Mouse (Mus musculus) forebrain, embryonic 13.5 days (tissue): ENCODE measurements around the gene Pon2. TPM values are rescaled to one million over a fixed set of nuclear protein-coding genes. Genes with fewer than 3 reads are reported as not detected.
"Not testable (repeated sequence)": the region's sequence is repeated elsewhere in the genome, so short reads cannot be mapped to it uniquely, and the experiment has no call there.

Experiments
- ATAC-seq: fragments of 200-750 bp; cut with Nextera tagmentation; 2 replicates; pipeline ENCODE4 v1.8.0; 2017
- H3K27ac ChIP-seq: fragments of 300-500 bp; sonication (generic); 2 replicates; pipeline ENCODE4 v1.5.1; 2015; ENCODE audit warnings: inconsistent platforms, mild to moderate bottlenecking, moderate library complexity
- H3K27me3 ChIP-seq: fragments of 300-500 bp; sonication (generic); 2 replicates; pipeline ENCODE4 v1.6.1; 2015; ENCODE audit warnings: mild to moderate bottlenecking, inconsistent platforms
- H3K36me3 ChIP-seq: fragments of 300-500 bp; sonication (generic); 2 replicates; pipeline ENCODE4 v1.6.1; 2015; ENCODE audit warnings: mild to moderate bottlenecking, inconsistent platforms; ENCODE audit not compliant: poor library complexity, severe bottlenecking
- H3K4me1 ChIP-seq: fragments of 300-500 bp; sonication (generic); 2 replicates; pipeline ENCODE4 v1.6.1; 2015; ENCODE audit warnings: inconsistent platforms
- H3K4me2 ChIP-seq: fragments of 300-500 bp; sonication (generic); 2 replicates; pipeline ENCODE4 v1.6.1; 2015; ENCODE audit warnings: inconsistent platforms, mild to moderate bottlenecking, moderate library complexity
- H3K4me3 ChIP-seq: fragments of 300-500 bp; sonication (generic); 2 replicates; pipeline ENCODE4 v1.5.1; 2015; ENCODE audit warnings: mild to moderate bottlenecking, inconsistent platforms
- H3K9ac ChIP-seq: fragments of 300-500 bp; sonication (generic); 2 replicates; pipeline ENCODE4 v1.6.1; 2015; ENCODE audit warnings: mild to moderate bottlenecking, inconsistent platforms
- H3K9me3 ChIP-seq: fragments of 300-500 bp; sonication (generic); replicated peaks from 2 replicates; pipeline ENCODE4 v1.6.1; 2016; ENCODE audit warnings: inconsistent platforms
- WGBS: fragments of 180-500 bp; shearing (Covaris S2); methylation state at CpG from one replicate; pipeline ENCODE4 v1.1.7; 2015; 5-methylcytosine and 5-hydroxymethylcytosine counted together
- polyA plus RNA-seq: library from polyadenylated mRNA; unstranded; fragments of >200 nt; fragmentation: Nextera tagmentation; extraction: Ambion mirVana; gene quantifications from 2 replicates; pipeline ENCODE4 v1.2.1, GENCODE M21; 2015

Gene Pon2
- polyA plus RNA-seq, 1 experiment from 2014 or later = 26.2 TPM

DNA sequence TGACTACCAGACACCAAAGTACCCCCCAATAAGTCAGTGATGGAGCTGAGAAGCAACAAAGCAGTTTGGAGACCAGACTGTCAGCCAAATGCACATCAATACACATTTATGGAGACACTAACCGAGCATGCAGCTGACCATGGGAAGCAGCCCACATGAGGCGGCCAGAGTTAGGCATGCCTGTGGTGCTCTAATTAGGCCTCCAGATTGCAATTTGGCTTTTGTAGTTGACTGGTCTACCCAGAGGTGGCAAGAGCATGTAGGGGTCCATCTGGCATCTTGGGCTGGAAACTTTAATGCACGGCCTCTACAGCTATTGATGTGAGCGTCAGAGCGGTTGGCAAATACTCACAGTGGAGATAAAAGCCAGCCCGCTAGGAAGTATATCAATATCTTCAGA lies 52.3 kb downstream of the Pon2 start:
- no peak overlapping the region for H3K4me3 ChIP-seq
- H3K27me3 ChIP-seq = no peaks in the 10 kb centered on the region
- no peak for ATAC-seq
- H3K9me3 ChIP-seq = no peaks in the 10 kb centered on the region
- H3K9ac ChIP-seq = no peak overlapping the region
- no peak overlapping the region for H3K27ac ChIP-seq
- H3K4me2 ChIP-seq = no peak overlapping the region
- no peaks in the 10 kb centered on the region for H3K36me3 ChIP-seq
- WGBS = 83% methylated on average over 6 of the region's 6 CpGs
- no peaks in the 10 kb centered on the region for H3K4me1 ChIP-seq

DNA sequence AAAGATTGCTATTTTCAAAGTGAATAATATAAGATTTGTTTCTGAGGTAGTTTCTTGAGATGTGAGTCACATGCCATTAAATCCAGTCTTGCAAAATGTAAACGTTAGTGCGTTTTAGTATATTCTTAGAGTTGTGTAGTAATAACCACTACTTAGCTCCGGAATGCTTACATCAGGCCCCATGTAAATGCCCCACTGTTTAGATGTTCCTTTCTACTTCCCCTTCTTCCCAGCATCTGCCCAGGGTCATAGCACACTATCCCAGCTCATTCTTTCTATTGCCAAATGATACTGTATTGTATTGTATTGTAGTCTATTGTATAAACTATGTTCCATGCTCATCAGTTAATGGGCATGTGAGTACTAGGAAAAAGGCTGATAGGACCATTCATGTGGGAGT lies 59.5 kb downstream of the Pon2 start:
- Histone ChIP-seq H3K9me3 (no peaks in the 10 kb centered on the region), H3K4me1 (no peaks in the 10 kb centered on the region), H3K27ac (no peak overlapping the region), H3K4me2 (no peak overlapping the region), H3K27me3 (no peaks in the 10 kb centered on the region), H3K36me3 (no peaks in the 10 kb centered on the region), H3K9ac (no peak overlapping the region), H3K4me3 (no peak overlapping the region)
- 98% methylated on average over 3 of the region's 3 CpGs for WGBS
- no peak for ATAC-seq

DNA sequence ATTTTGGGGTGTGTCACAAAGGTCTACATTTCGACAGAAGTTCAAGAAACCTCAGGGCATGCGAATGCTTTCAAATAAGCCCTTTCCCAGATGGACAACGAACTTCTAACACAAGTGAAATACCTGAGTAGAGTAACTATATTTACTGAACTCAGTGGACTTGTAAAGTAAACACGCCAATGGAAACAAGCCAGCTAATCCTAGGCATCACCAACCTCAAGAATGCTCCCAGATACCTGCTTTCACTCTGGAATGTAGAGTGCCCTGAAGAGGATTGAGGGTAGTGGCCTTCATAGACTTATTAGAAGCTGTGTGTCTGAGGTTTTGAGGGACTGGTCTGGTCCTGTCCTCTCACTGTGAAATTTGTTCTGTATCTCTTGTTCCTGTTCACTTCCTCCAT lies 60.7 kb downstream of the Pon2 start:
- Histone ChIP-seq H3K36me3 (no peaks in the 10 kb centered on the region), H3K9me3 (no peaks in the 10 kb centered on the region), H3K27me3 (no peaks in the 10 kb centered on the region), H3K9ac (no peak overlapping the region), H3K4me3 (no peak overlapping the region), H3K27ac (no peak overlapping the region), H3K4me2 (no peak overlapping the region), H3K4me1 (no peaks in the 10 kb centered on the region)
- no peak for ATAC-seq
- 92% methylated on average over 4 of the region's 4 CpGs for WGBS

DNA sequence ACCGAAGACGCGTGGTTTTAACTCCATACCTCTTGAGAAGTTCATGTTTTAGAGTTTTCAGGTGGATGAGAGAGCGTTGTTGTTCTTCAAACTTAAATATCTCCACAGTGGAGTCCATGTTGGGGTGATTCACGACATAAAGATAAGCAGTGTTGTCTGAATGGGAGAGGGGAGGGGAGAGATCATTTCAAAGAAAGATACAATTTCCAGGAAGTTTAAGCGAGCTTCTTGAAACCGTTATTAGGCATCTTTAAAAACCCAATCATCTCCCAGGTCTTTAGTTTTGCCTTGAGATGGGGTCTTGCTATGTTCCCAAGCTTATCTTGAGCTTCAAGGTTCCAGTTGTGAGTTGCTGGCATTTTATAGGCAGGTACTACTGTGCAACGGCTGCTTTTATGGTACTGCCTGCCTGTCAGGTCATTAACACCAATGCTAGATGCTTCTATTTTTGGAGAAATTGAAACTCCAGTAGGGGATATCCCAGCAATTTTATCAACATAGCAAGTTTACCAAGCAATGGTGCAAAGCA lies 61.3 kb downstream of the Pon2 start:
- H3K4me1 ChIP-seq = no peaks in the 10 kb centered on the region
- 66% methylated on average over 8 of the region's 8 CpGs for WGBS
- H3K4me2 ChIP-seq = no peak overlapping the region
- H3K36me3 ChIP-seq = no peaks in the 10 kb centered on the region
- no peak overlapping the region for H3K27ac ChIP-seq
- no peaks in the 10 kb centered on the region for H3K27me3 ChIP-seq
- no peak overlapping the region for H3K9ac ChIP-seq
- ATAC-seq = no peak
- no peak overlapping the region for H3K4me3 ChIP-seq
- H3K9me3 ChIP-seq = no peaks in the 10 kb centered on the region

DNA sequence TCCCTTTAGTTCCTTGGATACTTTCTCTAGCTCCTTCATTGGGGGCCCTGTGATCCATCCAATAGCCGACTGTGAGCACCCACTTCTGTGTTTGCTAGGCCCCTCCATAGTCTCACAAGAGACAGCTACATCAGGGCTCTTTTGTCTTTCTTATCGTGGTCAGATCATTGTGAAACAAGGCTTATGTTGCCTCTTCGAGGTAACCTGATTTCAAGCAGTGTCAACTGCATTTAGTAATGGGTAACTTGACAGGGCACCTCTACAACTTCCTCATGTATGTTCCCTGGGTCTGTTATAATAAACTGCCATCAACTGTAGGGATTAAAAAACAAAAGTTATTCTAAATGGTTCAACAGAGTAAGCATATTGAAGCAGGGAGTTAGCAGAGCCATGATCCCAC lies 63.7 kb downstream of the Pon2 start:
- no peaks in the 10 kb centered on the region for H3K9me3 ChIP-seq
- no peaks in the 10 kb centered on the region for H3K27me3 ChIP-seq
- H3K4me1 ChIP-seq = no peaks in the 10 kb centered on the region
- ATAC-seq = no peak
- no peak overlapping the region for H3K4me3 ChIP-seq
- H3K36me3 ChIP-seq = no peaks in the 10 kb centered on the region
- no peak overlapping the region for H3K9ac ChIP-seq
- 77% methylated on average over 3 of the region's 3 CpGs for WGBS
- H3K27ac ChIP-seq = no peak overlapping the region
- H3K4me2 ChIP-seq = no peak overlapping the region

DNA sequence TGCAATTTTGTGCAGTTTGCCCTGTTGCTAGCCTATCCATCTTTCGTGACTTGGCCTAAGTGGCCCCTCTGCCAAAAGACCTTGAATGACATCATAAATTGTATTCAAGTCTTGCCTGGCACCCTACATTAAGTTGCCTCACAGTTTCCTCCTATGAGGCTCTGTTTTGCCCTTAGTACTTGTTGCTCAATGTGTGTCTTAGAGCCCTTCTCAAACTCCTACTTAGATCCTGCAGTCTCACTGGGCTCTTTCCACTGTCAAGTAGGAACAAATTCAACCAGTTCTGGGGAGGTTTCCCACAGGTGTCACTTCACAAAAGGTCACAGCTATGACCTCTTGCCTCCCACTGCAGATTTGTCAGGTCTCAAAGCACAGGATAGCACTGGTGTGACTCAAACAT lies 64.4 kb downstream of the Pon2 start:
- Histone ChIP-seq H3K27ac (no peak overlapping the region), H3K4me2 (no peak overlapping the region), H3K36me3 (no peaks in the 10 kb centered on the region), H3K27me3 (no peaks in the 10 kb centered on the region), H3K9me3 (no peaks in the 10 kb centered on the region), H3K4me3 (no peak overlapping the region), H3K9ac (no peak overlapping the region), H3K4me1 (no peaks in the 10 kb centered on the region)
- WGBS = 89% methylated on average over 1 of the region's 1 CpGs
- no peak for ATAC-seq

DNA sequence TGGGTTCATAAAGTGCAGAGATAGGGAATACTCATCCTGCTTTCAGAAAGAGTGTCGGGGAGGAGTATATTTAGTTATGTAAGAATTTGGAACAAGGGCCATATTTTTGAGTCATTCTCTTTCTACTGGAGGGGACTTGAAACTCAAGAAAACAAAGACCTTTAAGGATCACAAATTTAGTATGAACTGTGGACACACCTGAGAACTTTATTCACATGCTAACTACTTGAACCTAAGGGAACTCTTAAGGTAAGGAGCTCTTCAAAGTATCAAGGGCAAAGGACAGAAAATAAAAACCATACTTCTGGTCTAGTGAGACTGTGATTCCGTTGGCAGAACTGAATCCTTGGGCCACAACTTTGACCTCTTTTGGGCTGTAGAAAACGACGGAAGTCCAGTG lies 66.2 kb downstream of the Pon2 start:
- H3K9ac ChIP-seq = no peak overlapping the region
- H3K4me3 ChIP-seq = no peak overlapping the region
- no peak overlapping the region for H3K4me2 ChIP-seq
- H3K27ac ChIP-seq = no peak overlapping the region
- ATAC-seq = no peak
- no peaks in the 10 kb centered on the region for H3K27me3 ChIP-seq
- H3K4me1 ChIP-seq = no peaks in the 10 kb centered on the region
- no peaks in the 10 kb centered on the region for H3K9me3 ChIP-seq
- no peaks in the 10 kb centered on the region for H3K36me3 ChIP-seq
- WGBS = 91% methylated on average over 4 of the region's 4 CpGs

DNA sequence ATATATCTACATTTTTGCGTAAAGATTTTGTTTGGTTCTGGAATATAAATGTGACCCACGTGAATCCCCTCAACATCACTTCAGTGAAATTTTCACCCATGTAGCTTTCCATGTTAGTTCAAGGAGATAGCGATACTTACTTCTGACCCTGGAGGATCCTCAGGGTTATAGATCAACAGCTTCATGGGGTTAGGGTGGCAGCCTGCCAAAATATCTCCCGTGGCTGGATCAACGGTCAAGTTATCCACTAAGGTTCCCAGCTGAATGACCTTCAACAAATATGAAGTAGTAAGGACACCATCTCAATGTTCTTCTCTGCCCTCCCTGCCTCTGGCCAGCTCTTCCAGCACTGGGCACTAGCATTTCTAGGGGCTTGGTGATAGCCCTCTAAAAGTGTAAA lies 68.0 kb downstream of the Pon2 start:
- Histone ChIP-seq H3K27me3 (no peaks in the 10 kb centered on the region), H3K36me3 (no peaks in the 10 kb centered on the region), H3K4me2 (no peak overlapping the region), H3K27ac (no peak overlapping the region), H3K4me1 (no peaks in the 10 kb centered on the region), H3K4me3 (no peak overlapping the region), H3K9me3 (no peaks in the 10 kb centered on the region), H3K9ac (no peak overlapping the region)
- WGBS = 93% methylated on average over 5 of the region's 5 CpGs
- ATAC-seq = no peak

DNA sequence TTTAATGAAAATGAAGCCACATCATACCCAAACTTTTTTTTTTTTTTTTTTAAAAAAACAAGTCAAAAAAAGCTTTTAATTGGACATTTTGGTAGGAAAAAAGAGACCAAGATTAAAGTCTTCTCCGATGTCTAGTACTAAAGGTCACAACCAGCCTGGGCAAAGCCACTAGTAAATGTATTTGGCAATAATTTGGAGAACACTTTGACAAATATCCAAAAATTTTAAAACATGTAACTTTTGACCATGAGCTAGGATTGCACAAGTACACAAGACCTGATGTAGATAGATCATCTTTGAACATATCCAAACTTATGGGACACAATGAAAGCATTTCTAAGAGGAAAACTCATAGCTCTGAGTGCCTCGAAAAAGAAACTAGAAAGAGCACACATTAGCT lies 74.7 kb downstream of the Pon2 start:
- ATAC-seq, H3K4me3 ChIP-seq, H3K27ac ChIP-seq, H3K4me2 ChIP-seq, H3K9ac ChIP-seq, H3K4me1 ChIP-seq, H3K36me3 ChIP-seq, H3K9me3 ChIP-seq, H3K27me3 ChIP-seq: not testable (repeated sequence)
- 77% methylated on average over 2 of the region's 2 CpGs for WGBS

DNA sequence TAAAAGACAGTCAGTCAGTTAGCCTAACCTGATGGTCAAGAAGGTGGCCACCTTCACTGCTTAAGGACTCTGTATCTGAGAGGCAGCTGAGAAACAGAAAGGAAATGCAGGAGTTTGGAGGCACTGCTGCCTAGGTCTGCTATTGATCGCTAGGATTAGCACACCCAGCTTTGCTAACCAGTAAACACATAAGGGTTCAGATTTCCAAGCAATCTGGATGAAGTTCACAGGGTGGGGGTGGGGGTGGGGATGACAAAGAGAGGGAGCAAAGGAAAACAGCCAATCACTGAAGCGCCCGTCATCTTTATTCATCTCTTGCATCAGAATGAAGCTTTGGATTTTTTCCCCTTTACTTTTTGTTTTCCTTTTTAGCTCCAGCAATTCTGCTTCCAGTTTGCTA lies 76.2 kb downstream of the Pon2 start:
- no peak for ATAC-seq
- H3K4me1 ChIP-seq = no peaks in the 10 kb centered on the region
- no peaks in the 10 kb centered on the region for H3K9me3 ChIP-seq
- H3K27me3 ChIP-seq = no peaks in the 10 kb centered on the region
- H3K27ac ChIP-seq = no peak overlapping the region
- 77% methylated on average over 3 of the region's 3 CpGs for WGBS
- H3K9ac ChIP-seq = no peak overlapping the region
- H3K4me3 ChIP-seq = no peak overlapping the region
- no peak overlapping the region for H3K4me2 ChIP-seq
- no peaks in the 10 kb centered on the region for H3K36me3 ChIP-seq

DNA sequence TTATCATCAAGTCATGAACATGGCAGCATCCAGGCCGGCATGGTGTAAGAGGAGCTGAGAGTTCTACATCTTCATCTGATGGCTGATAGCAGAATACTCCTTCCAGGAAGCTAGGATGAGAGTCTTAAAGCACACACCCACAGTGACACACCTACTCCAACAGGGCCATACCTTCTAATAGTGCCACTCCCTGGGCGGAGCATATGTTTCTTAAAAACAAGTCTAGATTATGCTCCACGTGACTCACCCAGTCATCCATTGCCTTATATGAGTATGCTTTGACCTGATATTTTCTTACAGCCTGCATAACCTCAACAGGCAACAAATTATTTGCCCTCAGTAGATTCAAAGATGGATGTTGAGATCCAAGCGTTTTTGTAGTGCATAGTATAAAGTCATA lies 80.1 kb downstream of the Pon2 start:
- Histone ChIP-seq H3K27ac (no peak overlapping the region), H3K9me3 (no peaks in the 10 kb centered on the region), H3K9ac (no peak overlapping the region), H3K4me3 (no peak overlapping the region), H3K27me3 (no peaks in the 10 kb centered on the region), H3K4me2 (no peak overlapping the region), H3K4me1 (no peaks in the 10 kb centered on the region), H3K36me3 (no peaks in the 10 kb centered on the region)
- no peak for ATAC-seq
- 94% methylated on average over 4 of the region's 4 CpGs for WGBS
